Mouse (Mus musculus) C2C12 (cell line): ENCODE measurements around the gene Nsg2.

Experiments
- CTCF ChIP-seq: IDR thresholded peaks from one replicate; pipeline ENCODE4 v1.5.1; 2011; ENCODE audit not compliant: control insufficient read depth, insufficient read depth, insufficient read length
- MAX ChIP-seq: IDR thresholded peaks from one replicate; pipeline ENCODE4 v1.6.1; 2011; ENCODE audit warnings: mild to moderate bottlenecking, control low read depth
- USF1 ChIP-seq: IDR thresholded peaks from one replicate; pipeline ENCODE4 v1.6.1; 2011; ENCODE audit warnings: low read depth, mild to moderate bottlenecking, control low read depth, moderate library complexity

DNA sequence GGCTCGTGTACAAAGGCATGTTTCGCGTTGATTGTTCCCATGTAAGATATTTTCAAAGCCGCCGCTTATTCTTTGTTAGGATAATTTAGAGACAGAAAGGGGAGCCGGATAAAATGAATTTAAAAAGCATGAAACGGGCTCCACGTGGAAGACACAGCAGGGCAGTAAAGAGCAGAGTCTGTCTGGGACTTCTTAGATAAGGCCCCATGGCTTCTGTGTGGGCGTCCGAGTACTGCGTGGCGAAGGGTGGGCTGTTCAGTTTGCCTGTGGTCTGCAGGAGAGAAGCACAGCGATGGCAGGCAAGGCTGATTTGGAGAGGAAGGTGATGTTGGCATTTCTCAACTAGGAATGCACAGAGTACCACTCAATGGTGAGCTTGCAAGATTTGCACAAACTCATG is 57.6 kb downstream of the Nsg2 start:
- TF ChIP-seq MAX: no peak
- no peak for TF ChIP-seq CTCF
- no peak for TF ChIP-seq USF1
